Mouse (Mus musculus) C2C12 (cell line): ENCODE measurements at regions not wholly inside any gene's neighbourhood (a gene's known extent, or its start where the extent isn't known, plus 50 kb on each side); places are given as distances from the start of the nearest gene placed in this dataset.

ENCODE experiments used
- CTCF ChIP-seq: IDR thresholded peaks from one replicate; pipeline ENCODE4 v1.5.1; 2011; ENCODE audit not compliant: control insufficient read depth, insufficient read depth, insufficient read length
- FOSL1 ChIP-seq: IDR thresholded peaks from one replicate; pipeline ENCODE4 v1.8.0; 2011; ENCODE audit warnings: mild to moderate bottlenecking, low read length; ENCODE audit not compliant: poor library complexity, insufficient read depth, severe bottlenecking
- MAX ChIP-seq: IDR thresholded peaks from one replicate; pipeline ENCODE4 v1.6.1; 2011; ENCODE audit warnings: mild to moderate bottlenecking, control low read depth
- MYOD1 ChIP-seq: IDR thresholded peaks from one replicate; pipeline ENCODE4 v1.6.1; 2011; ENCODE audit warnings: low read depth; ENCODE audit not compliant: control insufficient read depth, insufficient read length
- MYOG ChIP-seq: IDR thresholded peaks from one replicate; pipeline ENCODE4 v1.6.1; 2011; ENCODE audit not compliant: control insufficient read depth, insufficient read length; ENCODE audit errors: extremely low read depth
- USF1 ChIP-seq: IDR thresholded peaks from one replicate; pipeline ENCODE4 v1.6.1; 2011; ENCODE audit warnings: low read depth, mild to moderate bottlenecking, control low read depth, moderate library complexity

- TF ChIP-seq CTCF: no peak
- TF ChIP-seq MYOD1: no peak
- TF ChIP-seq USF1: no peak
- TF ChIP-seq MAX: no peak
- no peak for TF ChIP-seq FOSL1
- no peak for TF ChIP-seq MYOG
Observed at GRCm38 (mm10) chr16:39368276-39368675, 475.8 kb downstream of the Igsf11 start.
